ENCODE assay signal across 23 mouse cellular contexts in the genomic region with DNA sequence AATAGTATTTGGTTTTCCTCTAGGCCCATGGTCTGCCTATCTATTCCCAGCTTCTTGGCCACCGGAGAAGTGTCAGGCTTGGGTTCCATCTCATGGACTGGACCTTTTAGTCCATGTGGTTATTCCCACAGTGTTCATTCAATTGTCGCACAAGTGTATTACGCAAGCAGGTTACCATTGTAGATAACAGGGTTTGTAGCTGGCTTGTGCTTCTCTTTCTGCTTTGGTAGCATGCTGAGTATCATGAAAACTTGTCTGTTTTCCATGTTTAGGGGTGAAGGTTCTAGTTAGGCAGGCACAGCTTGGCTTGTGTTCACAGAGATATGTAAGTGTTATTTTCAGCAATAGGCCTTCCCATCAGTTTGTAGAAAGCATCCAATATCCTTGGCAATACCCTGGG.
"Had no signal": no experiment of that assay in that cellular context is flagged by ENCODE, and none has a peak within 500 bp of the region (broad histone marks: within the 10 kb centered on the region; RNA-seq: fewer than 3 reads in every experiment).

No protein-coding gene starts in this region.

- H3K4me3 ChIP-seq: embryonic facial prominence, embryonic 10.5 days; embryonic facial prominence, embryonic 12.5 days; embryonic facial prominence, embryonic 13.5 days; embryonic facial prominence, embryonic 15.5 days; erythroblast, embryonic 14.5 days; forebrain, embryonic 10.5 days; forebrain, embryonic 12.5 days; forebrain, embryonic 13.5 days; forebrain, embryonic 15.5 days; heart, adult 2 months had no signal

- H3K27ac ChIP-seq: embryonic facial prominence, embryonic 10.5 days; embryonic facial prominence, embryonic 12.5 days; embryonic facial prominence, embryonic 13.5 days; embryonic facial prominence, embryonic 15.5 days; forebrain, embryonic 10.5 days; forebrain, embryonic 12.5 days; forebrain, embryonic 13.5 days; forebrain, embryonic 15.5 days; heart, adult 2 months had no signal

- H3K27me3 ChIP-seq: embryonic facial prominence, embryonic 12.5 days; embryonic facial prominence, embryonic 13.5 days; embryonic facial prominence, embryonic 15.5 days; forebrain, embryonic 12.5 days; forebrain, embryonic 13.5 days; forebrain, embryonic 15.5 days had no signal

- DNase-seq: cerebellum, adult 2 months; cerebellum, adult 8-10 months; cerebellum, adult 9-10 months; cerebellum, adult 9-11 months; cerebellum, postnatal 10 days; cerebellum, postnatal 14 days; cerebellum, postnatal 25 days; cerebellum, postnatal 36 days; embryo, embryonic 11 days; forebrain, postnatal 0 days; gastrocnemius, postnatal 10 days; gastrocnemius, postnatal 14 days; gastrocnemius, postnatal 36 days; heart, adult 2 months had no signal

- H3K4me1 ChIP-seq: embryonic facial prominence, embryonic 10.5 days; embryonic facial prominence, embryonic 12.5 days; embryonic facial prominence, embryonic 13.5 days; embryonic facial prominence, embryonic 15.5 days; forebrain, embryonic 10.5 days; forebrain, embryonic 12.5 days; forebrain, embryonic 13.5 days had no signal

- H3K9ac ChIP-seq: embryonic facial prominence, embryonic 12.5 days; embryonic facial prominence, embryonic 13.5 days; embryonic facial prominence, embryonic 15.5 days; forebrain, embryonic 12.5 days; forebrain, embryonic 13.5 days; forebrain, embryonic 15.5 days; forebrain, postnatal 0 days had no signal
